Mouse (Mus musculus): ENCODE data around the gene Ubqln1.

DNA sequence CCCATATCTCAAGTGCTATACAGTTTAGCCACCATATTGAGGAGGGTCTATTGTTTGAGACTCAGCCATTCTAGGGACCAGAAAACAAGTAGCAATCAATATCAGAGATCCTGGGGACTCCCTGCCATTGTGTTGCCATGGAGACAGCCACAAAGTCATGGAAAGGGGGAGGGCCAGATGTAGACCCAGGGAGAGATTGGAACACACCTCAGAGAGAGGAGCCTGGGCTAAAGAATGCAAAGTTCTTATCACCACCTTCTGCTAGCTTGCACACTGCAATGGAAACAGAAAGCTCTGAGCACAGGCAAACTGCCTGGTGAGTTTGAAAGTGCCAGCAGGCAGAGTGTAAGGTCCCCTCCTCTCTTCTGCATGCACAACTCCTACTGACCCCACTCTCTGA is 47.3 kb downstream of the Ubqln1 start:
- TF ChIP-seq POLR2A (IDR thresholded peaks at IDR 0.05; ENCODE audit: borderline replicate concordance, insufficient read depth, low read length) (no peak), CTCF (IDR thresholded peaks at IDR 0.05; ENCODE audit: borderline replicate concordance, insufficient read depth, low read depth, low read length) (no peak)
